Mouse (Mus musculus) olfactory bulb, adult 2 months (tissue): ENCODE results near the gene Shroom4. TPM values are rescaled to one million over a fixed set of nuclear protein-coding genes. Genes with fewer than 3 reads are reported as not detected.
"Not testable (repeated sequence)": the region's sequence is repeated elsewhere in the genome, so short reads cannot be mapped to it uniquely, and the experiment has no call there.

ENCODE experiments used
- H3K27ac ChIP-seq: fragments of 200-500 bp; 2 replicates; pipeline ENCODE4 v1.5.1; 2012; ENCODE audit warnings: low read depth, low read length; ENCODE audit not compliant: insufficient read depth
- H3K4me1 ChIP-seq: fragments of 200-500 bp; 2 replicates; pipeline ENCODE4 v1.6.1; 2012; ENCODE audit warnings: low read length; ENCODE audit not compliant: control insufficient read depth, insufficient read depth
- H3K4me3 ChIP-seq: fragments of 200-500 bp; 2 replicates; pipeline ENCODE4 v1.5.1; 2012; ENCODE audit warnings: mild to moderate bottlenecking, low read depth, low read length, moderate library complexity; ENCODE audit not compliant: insufficient read depth
- CTCF ChIP-seq: fragments of 200-500 bp; IDR thresholded peaks from 2 replicates; pipeline ENCODE4 v1.5.1; 2012; ENCODE audit warnings: low read depth, mild to moderate bottlenecking, low read length, moderate library complexity; ENCODE audit not compliant: insufficient read depth
- POLR2A ChIP-seq: fragments of 200-500 bp; IDR thresholded peaks from 2 replicates; pipeline ENCODE4 v1.6.1; 2012; ENCODE audit warnings: mild to moderate bottlenecking, low read depth, low read length, moderate library complexity; ENCODE audit not compliant: insufficient read depth
- WGBS: fragments of 180-500 bp; shearing (Covaris S2); methylation state at CpG from one replicate; pipeline ENCODE4 v1.1.7; 2018; 5-methylcytosine and 5-hydroxymethylcytosine counted together
- polyA plus RNA-seq: library from polyadenylated mRNA; stranded (reverse); fragments of >200 nt; gene quantifications from 2 replicates; pipeline ENCODE4 v1.2.4, GENCODE M21; 2012; ENCODE audit warnings: low replicate concordance; ENCODE audit not compliant: missing spikeins, insufficient read depth, insufficient read length

Gene Shroom4
- polyA plus RNA-seq, 1 experiment, result not detected

DNA sequence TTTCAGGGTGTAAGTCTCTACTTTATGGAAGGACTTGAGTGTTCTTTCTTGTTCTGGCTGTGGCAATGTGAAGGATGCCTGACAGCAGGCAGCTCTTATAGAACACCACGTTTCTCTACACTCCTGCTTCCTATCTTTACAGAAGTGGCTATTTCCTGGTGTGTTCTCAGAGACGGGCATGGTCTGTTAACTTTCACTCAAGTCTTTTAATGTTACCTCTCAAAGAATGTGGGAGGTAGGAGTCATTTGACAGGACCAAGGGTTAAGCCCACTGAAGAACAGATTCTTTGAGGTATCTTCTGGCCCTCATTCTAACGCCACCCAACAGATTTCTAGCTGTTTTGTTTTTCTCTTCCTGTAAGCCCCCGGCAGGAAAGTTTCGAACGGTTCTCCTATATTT lies 9.5 kb downstream of the Shroom4 start:
- no peaks in the 10 kb centered on the region for H3K4me1 ChIP-seq
- 69% methylated on average over 6 of the region's 6 CpGs for WGBS
- TF ChIP-seq CTCF (no peak), POLR2A (no peak)
- H3K27ac ChIP-seq, result no peak overlapping the region
- H3K4me3 ChIP-seq, result no peak overlapping the region

DNA sequence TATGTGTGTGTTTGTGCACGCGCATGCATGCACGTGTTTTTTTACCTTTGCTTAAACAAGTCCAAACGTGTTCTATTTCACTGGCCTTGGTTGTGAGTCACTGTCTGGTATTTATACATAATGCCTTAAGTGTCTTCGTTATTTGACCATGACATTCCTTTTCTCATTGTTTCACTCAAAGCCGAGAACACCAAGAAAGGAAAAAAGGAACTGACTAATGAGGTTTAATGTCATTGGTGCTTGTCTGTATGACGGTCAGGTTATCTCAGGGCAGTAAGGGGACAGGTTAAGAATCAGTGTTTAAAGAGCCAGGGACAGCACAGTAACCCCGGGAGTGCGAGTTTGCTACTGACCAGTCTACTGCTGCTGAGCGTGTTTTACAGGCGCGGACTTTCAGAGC lies 15.8 kb downstream of the Shroom4 start:
- no peak for TF ChIP-seq POLR2A
- no peak for TF ChIP-seq CTCF
- H3K27ac ChIP-seq, result no peak overlapping the region
- no peak overlapping the region for H3K4me3 ChIP-seq
- 82% methylated on average over 12 of the region's 12 CpGs for WGBS
- no peaks in the 10 kb centered on the region for H3K4me1 ChIP-seq

- no peak overlapping the region for H3K4me3 ChIP-seq
- H3K27ac ChIP-seq, result no peak overlapping the region
- no peak for TF ChIP-seq CTCF
- no peak for TF ChIP-seq POLR2A
- WGBS, result 90% methylated on average over 5 of the region's 5 CpGs
- H3K4me1 ChIP-seq, result no peaks in the 10 kb centered on the region
Observed at GRCm38 (mm10) chrX:6415936-6416335, 16.3 kb downstream of the Shroom4 start.

DNA sequence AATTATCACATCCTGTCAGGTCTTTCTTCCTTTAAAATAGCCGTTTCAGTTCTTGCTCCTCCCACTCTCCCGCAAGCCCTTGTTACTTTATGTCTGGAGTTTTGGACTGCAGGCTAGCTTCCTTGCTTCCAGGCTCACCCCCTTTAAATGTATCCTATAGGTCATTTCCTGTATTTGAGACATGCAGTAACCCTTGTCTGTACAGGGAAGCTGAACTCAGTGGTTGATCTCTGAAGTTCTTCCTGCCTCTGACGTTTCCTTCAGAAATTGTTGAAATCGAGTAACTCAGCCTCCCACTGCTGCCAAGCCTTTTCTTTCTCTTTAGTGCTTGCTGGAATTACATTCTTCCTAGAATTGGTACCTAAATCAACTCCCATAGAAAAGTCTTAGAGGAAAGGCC lies 18.5 kb downstream of the Shroom4 start:
- Histone ChIP-seq H3K4me3 (no peak overlapping the region), H3K27ac (no peak overlapping the region), H3K4me1 (no peaks in the 10 kb centered on the region)
- 32% methylated on average over 4 of the region's 4 CpGs for WGBS
- TF ChIP-seq POLR2A, result no peak
- no peak for TF ChIP-seq CTCF

- Histone ChIP-seq H3K4me1 (no peaks in the 10 kb centered on the region), H3K4me3 (no peak overlapping the region), H3K27ac (no peak overlapping the region)
- 78% methylated on average over 2 of the region's 2 CpGs for WGBS
- TF ChIP-seq POLR2A (no peak), CTCF (no peak)
Observed at GRCm38 (mm10) chrX:6435260-6435659, 35.6 kb downstream of the Shroom4 start.

DNA sequence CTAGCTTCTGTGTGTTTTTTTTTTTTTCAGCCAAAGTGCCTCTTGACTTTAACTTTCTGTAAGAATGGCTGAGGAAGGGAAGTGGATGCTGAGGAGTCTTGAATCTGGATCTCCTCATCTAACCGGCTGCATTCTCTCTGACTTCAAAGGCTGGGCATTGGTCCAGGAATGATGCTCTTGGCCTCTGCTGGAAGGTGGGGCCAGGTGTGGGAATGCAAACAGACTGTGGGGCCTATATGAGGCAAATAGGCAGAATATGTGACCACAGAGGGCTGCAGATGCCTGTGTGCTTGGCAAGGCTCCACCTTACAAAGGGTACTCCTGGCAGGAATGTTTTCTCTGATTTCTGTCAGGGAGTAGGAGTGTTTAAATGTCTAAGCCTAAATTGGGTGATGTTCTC lies 46.8 kb downstream of the Shroom4 start:
- TF ChIP-seq CTCF (no peak), POLR2A (no peak)
- H3K27ac ChIP-seq, result no peak overlapping the region
- WGBS, result 58% methylated on average over 1 of the region's 1 CpGs
- H3K4me1 ChIP-seq, result no peaks in the 10 kb centered on the region
- no peak overlapping the region for H3K4me3 ChIP-seq

DNA sequence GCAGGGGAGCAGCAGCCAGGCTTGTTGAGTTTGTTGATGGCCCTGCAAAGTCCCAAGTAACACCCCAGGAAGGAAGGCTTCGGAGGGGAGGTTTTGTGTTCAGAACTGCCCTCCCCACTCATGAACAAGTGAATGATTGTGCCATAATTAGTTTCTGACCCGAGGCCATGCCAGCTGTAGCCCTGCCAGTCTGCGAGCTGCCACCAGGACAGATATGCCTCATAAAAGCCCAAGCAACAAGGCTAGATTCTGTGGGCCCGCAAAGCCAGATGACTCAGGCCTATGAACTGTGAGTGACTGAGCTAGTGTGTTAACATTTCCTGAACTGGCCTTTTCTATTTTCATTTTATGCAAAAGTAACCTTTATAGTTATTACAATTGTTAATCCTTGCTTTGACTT lies 48.3 kb downstream of the Shroom4 start:
- no peak overlapping the region for H3K27ac ChIP-seq
- H3K4me3 ChIP-seq, result no peak overlapping the region
- TF ChIP-seq POLR2A, result no peak
- TF ChIP-seq CTCF, result no peak
- H3K4me1 ChIP-seq, result no peaks in the 10 kb centered on the region
- WGBS, result 59% methylated on average over 4 of the region's 4 CpGs

DNA sequence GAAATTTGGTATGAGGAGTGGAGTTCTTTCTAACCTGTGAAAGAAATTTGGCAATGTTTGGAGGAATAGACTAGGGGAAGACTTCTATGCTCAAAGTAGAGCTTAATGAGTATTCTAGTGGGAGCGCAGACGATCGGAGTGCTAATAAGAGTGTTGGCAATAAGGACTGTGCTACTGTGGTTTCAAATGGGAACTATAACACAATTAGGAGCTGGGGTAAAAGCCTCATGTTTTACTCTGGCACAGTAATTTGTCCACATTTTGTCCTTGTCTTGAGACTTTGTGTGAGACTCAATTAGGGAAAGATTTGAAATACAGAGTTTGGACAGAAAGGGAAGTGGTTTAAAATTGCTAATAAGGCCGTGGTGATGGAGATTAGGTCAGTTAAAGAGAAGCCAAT lies 53.6 kb downstream of the Shroom4 start:
- 53% methylated on average over 4 of the region's 4 CpGs for WGBS
- H3K4me1 ChIP-seq, result no peaks in the 10 kb centered on the region
- TF ChIP-seq POLR2A, result no peak
- TF ChIP-seq CTCF, result no peak

DNA sequence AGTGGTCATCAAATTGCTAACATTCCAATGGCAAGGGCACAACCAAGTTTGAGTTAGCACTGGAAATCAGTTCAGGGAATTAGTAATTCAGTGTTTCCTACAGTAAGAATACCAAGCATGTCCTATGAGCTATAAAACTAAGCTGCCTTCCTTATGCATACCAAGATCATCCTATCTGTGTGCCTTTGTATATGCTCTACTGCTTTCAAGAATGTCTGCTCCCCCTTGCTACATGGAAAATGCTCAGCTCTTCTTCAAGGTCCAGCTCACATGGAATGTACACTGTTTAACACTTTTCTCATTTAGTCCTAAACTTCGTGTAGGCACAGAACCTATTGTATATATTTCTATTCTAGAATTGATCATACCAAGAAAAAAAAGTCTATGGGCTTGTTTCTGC lies 69.6 kb downstream of the Shroom4 start:
- H3K4me1 ChIP-seq, result not testable (repeated sequence)
- WGBS, result no CpG with 5 or more reads among the region's 1 CpGs

More for the DNA sequence above, 53.6 kb downstream of the Shroom4 start:
- no peak overlapping the region for H3K27ac ChIP-seq
- no peak overlapping the region for H3K4me3 ChIP-seq

GRCm38 (mm10) chrX:6472563-6472962 lies 72.9 kb downstream of the Shroom4 start:
- no CpG with 5 or more reads among the region's 1 CpGs for WGBS
- not testable (repeated sequence) for H3K4me1 ChIP-seq, H3K27ac ChIP-seq, H3K4me3 ChIP-seq

More for the DNA sequence above, 69.6 kb downstream of the Shroom4 start:
- not testable (repeated sequence) for H3K4me3 ChIP-seq, H3K27ac ChIP-seq
